Mouse (Mus musculus) embryo, embryonic 11.5 days (tissue): Measurements from ENCODE around the gene Rsph6a.
"Not testable (repeated sequence)": the region's sequence is repeated elsewhere in the genome, so short reads cannot be mapped to it uniquely, and the experiment has no call there.

ENCODE experiments used
- DNase-seq: peaks from one replicate; pipeline ENCODE4 v3.0.0-alpha.2; 2012; ENCODE audit warnings: low read depth, low spot score

The Rsph6a gene

DNA sequence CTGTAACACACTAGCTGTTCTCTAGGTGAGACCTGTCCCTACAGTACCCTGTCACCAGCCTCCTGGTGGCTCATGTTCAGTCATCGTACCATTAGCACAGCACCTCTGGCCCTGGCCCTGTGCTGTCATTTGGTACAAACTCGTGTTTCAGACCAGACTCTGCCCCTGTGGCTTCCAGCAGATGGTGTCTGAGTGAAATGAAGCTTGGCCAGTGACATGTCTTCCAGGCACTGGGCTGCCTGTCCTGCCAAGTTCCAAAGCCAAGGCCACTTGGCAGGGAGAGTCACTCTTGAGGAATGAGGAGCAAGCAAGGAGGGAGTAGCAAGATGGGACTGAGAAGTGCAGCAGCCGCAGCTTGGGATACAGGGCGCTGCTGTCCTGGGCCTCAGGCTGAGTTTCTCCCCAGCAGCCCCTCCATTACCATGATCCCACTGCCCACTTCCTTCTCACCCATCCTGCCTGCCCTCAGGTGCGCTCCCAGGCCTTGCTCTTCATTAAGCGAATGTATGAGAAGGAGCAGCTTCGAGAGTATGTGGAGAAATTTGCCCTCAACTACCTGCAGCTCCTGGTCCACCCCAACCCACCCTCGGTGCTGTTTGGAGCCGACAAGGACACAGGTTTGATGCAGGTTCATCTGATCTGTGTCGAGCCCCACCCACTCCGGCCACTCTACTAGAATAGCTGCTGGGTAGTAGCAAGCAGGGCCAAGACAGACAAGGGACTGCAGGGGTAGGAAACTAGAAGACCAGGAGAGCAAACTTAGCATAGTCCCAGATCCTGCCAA is 8.0 kb upstream of the Rsph6a start:
- DNase-seq = no peak

DNA sequence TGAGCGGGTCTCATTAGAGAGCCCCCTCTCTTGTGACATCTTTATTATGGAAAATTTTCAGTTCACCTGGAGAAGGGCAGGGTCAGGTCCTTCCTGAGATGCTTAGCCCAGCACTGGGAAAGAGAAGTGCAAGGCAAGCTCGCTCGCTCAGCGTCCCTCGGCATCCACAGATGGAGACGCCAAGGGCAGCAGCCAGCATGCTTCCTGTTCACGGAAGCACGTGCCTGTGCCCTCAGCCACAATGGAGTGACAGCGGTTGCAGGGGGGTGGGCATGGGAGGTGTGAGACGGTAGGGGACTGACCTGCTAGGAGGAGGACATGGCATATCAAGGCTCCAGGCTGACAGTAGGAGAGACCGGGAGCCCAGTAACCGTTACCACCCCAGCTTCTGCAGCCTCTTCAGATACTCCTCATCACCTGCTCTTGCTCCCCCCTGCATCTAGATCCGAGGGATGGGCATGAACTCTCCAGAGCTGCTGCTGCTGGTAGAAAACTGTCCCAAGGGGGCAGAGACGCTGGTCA is 6.4 kb upstream of the Rsph6a start:
- no peak for DNase-seq

DNA sequence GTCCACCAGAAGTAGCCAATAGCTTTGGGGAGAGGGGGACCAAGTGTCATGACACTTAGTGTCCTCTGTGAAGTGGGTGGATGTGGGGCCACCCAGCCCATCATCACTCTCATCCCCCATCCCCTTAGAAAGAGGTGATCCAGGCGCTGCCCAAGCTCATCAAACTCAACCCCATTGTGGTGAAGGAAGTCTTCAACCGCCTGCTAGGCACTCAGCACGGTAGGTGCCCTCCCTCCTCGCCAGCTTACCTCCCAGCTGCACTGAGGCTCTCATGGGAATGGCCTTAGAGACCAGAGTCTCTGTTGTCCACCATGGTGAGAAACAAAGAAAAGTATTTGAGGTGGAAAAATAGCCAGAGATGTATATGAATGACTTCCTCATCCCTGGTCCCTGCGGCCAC is 5.2 kb upstream of the Rsph6a start:
- no peak for DNase-seq

DNA sequence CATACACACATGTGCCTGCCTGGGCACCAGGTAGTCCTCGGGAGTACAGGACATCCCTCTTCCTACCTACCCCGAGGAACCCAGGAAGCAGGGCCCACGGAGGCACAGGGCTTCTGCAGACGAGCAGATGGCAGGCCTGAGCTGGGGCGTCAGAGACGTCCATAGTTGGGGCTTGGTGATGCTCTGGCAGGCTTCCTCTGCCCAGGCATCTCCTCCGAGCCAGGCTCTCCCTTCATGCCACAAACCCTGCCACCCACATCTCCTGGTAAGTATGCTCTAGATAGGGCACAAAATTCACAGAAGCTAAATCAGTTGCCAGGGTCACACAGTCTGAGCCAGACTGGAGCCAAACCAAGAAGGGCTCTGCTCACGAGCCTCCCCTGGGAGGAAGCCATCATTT is 4.3 kb upstream of the Rsph6a start:
- DNase-seq = no peak

DNA sequence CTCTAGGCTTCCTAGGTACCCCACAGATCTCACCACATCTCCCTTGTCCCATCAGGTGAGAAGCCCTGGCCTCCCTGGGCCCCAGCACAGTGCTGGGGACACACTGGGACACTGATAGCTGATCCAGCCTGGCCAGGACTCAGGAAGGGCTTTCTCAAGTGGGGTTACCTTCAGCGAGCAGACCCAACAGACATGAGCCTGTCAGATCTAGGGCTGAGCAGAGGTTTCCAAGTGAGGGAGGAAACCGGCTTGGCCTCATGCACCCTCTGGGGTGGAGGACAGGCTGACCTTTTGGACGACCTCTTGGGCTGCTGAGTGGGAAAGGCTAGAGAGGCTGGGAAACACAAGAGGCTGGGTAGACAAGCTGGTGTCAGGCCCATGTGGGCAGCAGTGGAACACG is 3.3 kb upstream of the Rsph6a start:
- DNase-seq = no peak

DNA sequence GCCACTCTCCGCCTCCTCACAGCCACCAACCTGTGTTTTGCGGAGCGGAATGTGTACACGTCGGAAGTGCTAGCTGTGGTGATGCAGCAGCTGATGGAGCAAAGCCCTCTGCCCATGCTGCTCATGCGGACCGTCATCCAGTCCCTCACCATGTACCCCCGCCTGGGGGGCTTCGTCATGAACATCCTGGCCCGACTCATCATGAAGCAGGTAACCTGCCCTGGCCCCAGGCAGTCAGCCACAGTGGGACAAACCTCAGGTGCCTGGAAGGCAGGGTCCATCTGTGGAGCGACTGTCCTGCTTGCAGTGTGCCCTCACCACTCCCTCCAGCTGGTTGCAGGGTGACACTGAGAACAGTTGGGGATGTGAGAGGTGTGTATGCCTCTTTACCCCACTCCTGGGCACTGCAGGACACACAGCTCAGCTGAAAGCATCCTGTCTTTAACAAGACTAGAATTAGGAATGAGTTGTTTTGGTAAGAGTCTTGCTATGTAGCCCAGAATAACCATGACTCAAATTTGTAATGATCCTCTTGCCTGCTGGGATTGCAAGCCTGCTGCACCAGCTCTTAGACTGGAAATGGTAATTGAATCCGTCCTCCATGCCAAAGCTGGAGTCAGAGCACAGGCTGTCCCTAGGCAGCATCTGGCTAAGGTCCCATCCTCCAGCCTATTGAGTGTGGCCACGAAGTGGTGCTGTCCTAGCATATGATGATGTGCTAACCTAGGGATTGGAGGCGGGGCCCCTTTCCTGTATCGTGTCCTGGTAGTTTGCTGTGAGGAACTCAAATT is 1.9 kb upstream of the Rsph6a start:
- no peak for DNase-seq

DNA sequence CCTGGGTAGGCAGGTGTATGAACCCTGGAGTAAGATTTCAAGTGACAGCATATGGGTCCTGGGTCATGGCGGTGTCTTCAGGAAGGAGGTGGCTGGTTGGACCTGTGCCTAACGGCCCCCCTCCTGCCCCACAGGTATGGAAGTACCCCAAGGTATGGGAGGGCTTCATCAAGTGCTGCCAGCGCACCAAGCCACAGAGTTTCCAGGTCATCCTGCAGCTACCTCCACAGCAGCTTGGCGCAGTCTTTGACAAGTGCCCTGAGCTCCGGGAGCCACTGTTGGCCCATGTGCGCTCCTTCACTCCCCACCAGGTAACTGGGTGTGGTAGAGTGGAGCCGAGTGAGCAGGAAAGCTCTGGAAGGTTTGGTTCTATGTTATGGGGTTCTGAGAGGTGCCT is 1.4 kb upstream of the Rsph6a start:
- DNase-seq = no peak

DNA sequence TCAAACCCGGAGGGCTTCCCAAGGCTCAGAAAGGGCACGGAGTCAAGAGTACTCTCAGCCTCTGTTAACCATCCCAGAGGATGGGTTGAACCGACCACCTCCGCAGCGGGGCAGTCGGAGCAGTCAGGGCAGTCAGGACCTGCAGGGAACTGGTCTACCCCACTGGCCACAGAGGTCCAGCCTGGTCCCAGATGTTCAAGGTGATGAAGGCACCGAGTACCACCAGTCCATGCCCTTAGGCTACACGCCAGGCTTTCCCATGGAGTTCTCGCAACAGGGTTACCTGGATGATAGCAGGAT is 237 bp downstream of the Rsph6a start:
- DNase-seq = no peak

DNA sequence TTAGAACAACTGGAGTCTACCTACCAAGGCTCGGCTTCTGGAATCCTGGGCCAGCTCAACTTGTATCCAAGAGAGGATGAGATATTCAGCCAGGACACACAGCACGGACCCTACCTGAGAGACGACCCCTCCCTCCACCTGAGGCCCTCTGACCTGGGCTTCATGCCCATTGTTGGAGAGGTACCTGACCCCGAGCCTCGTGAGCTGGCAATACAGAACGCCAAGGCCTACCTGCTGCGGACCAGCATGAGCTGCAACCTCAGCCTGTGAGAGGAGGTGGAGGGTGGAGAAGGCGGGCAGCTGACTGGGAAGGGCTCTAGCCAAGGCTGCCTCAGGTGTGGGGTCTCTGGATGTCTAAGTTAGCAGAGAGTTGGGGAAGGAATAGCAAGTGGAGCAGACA is 618 bp downstream of the Rsph6a start:
- no peak for DNase-seq

DNA sequence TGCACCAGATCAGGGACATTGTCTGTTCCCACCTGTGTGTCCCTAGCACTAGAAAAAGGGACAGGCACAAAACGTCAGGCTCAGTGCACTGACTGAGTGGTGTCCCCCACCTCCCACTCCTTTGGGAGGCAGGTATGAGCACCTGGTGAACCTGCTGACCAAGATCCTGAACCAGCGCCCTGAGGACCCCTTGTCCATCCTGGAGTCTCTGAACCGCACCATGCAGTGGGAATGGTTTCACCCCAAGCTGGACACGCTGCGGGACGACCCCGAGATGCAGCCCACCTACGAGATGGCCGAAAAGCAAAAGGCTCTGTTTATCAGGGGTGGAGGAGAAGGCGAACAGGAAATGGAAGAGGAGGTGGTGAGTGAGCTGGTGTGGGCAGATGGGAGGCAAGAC is 2.9 kb downstream of the Rsph6a start:
- no peak for DNase-seq

DNA sequence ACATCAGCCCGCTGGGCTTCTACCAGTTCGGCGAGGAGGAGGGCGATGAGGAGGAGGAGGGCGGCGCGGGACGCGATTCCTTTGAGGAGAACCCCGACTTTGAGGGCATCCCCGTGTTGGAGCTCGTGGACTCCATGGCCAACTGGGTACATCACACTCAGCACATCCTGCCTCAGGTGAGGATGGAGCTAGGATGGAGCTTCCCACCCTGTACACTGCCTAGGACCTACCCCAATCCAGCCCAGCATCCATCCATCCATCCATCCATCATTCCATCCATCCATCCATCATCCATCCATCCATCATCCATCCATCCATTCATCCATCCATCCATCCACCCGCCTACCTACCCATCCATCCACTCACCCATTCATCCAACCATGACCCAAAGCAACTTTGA is 11.4 kb downstream of the Rsph6a start:
- no peak for DNase-seq

DNA sequence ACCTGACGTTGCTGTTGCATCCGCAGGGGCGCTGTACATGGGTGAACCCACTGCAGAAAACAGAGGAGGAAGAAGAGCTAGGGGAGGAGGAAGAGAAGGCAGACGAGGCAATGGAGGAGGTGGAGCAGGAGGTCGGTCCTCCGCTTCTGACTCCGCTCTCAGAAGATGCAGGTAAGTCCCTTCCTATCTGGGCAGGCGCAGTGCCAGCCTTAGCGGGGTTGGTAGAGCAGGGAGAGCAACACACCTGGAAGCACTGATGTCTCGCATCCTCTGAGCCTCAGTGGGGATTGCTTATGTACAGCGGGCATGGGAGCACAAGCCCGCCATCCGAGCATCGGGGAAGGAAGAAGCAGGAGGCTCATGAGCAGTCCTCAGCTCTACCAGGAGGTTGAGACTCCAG is 12.6 kb downstream of the Rsph6a start:
- no peak for DNase-seq

DNA sequence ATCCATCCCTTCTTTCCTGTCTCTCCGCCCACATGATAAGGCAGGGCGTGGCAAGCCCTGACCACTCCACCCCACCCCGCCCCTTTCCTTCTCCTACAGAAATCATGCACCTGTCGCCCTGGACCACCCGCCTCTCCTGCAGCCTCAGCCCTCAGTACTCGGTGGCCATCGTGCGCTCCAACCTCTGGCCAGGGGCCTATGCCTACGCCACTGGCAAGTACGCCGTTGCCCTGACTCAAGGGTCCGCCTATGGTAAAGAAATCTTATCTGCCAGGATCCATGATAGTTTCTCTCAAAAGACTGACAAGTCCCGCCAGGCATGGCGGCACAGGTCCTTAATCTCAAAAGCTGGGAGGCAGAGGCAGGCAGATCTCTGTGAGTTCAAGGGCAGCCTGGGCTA is 13.4 kb downstream of the Rsph6a start:
- DNase-seq = no peak

DNA sequence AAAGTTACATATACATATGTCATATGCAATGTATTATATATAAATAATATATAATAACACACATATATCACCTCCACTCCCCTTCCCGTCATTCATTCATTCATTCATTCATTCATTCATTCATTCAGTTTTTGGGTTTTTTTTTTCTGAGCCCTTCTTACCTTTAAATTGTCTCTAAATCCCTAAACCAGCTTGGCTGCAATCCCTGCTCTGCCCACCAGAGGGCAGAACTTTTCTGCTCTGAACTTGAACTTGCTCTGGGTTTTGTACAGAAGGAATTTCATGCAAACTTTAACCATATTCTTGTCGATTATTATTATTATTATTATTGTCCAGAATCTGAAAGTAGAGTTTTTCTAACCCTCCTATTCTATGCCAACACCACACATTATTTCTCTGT is 14.2 kb downstream of the Rsph6a start:
- peak; percentile 52 for DNase-seq

DNA sequence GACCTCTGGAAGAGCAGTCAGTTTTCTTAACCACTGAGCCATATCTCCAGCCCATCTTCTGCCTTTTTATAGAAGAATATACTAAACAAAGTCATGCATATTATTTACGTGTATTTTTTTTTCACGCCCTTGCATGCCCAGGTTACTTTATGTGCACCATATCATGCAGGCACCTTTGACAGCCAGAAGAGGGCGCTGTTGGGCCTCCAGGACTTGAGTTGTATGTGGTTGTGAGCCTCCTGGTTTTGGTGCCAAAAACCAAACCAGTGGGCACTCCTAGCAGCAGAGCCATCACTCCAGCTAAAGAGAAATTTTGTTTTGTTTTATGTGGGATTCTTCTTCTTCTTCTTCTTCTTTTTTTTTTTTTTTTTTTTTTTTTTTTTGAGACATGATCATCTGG is 15.0 kb downstream of the Rsph6a start:
- no peak for DNase-seq

DNA sequence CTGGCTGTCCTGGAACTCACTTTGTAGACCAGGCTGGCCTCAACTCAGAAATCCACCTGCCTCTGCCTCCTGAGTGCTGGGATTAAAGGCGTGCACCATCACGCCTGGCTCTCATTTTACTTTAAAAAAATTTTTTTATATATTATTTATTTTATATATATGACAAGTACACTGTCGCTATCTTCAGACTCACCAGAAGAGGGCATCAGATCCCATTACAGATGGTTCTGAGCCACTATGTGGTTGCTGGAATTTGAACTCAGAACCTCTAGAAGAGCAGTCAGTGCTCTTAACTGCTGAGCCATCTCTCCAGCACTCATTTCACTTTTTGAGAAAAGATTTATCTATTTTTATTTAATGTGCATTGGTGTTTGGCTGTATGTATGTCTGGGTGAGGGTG is 16.5 kb downstream of the Rsph6a start:
- not testable (repeated sequence) for DNase-seq

DNA sequence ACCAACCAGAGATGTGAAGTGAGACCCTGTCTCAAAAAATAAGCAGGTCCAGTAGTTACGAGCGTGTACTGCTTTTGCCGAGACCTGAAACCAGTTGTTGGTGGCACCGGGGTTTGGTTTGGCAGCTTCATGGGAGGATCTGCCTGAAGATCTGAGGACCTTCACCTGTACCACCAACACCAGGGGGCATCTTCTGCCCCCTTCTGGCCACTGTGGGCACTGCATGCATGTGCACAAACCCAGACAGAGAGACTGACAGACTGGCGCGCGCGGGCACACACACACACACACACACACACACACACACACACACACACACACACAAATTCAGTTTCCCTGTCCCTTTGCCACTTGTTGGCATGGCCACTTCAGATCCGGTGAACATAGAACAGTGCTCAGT is 19.0 kb downstream of the Rsph6a start:
- DNase-seq = no peak

DNA sequence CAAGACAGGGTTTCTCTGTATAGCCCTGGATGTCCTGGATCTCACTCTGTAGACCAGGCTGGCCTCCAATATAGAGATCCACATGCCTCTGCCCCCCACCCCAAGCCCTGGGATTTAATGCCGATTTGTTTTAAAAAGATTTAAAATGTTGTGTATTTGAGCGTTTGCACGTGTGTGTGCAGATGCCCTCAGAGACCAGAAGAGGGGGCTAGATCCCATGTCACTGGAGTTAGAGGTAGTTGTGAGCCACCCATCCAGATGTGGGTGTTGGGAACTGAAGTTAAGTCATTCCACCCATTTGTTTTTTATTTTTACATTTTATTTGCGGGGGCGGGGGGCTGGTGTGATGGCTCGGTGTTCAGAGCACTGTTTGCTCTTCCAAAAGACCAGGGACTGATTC is 20.0 kb downstream of the Rsph6a start:
- DNase-seq = no peak

DNA sequence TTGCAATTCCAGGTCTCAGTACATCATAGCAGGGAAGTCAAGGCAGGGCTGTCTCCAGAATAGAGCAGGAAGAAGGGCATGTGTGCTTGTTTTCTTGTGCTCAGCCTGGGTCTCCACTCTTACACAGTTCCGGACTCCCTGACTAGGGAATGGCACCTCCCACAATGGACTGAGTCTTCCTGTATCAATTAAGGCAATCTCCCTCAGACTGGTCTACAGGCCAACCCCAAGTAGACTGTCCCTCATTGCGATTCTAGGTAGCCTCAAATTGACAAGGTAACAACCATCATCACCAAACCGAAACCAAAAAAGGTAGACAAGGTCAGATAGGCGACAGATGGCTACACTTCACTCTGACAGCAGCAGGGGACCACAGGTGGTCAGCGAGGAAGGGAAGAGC is 20.7 kb downstream of the Rsph6a start:
- no peak for DNase-seq

DNA sequence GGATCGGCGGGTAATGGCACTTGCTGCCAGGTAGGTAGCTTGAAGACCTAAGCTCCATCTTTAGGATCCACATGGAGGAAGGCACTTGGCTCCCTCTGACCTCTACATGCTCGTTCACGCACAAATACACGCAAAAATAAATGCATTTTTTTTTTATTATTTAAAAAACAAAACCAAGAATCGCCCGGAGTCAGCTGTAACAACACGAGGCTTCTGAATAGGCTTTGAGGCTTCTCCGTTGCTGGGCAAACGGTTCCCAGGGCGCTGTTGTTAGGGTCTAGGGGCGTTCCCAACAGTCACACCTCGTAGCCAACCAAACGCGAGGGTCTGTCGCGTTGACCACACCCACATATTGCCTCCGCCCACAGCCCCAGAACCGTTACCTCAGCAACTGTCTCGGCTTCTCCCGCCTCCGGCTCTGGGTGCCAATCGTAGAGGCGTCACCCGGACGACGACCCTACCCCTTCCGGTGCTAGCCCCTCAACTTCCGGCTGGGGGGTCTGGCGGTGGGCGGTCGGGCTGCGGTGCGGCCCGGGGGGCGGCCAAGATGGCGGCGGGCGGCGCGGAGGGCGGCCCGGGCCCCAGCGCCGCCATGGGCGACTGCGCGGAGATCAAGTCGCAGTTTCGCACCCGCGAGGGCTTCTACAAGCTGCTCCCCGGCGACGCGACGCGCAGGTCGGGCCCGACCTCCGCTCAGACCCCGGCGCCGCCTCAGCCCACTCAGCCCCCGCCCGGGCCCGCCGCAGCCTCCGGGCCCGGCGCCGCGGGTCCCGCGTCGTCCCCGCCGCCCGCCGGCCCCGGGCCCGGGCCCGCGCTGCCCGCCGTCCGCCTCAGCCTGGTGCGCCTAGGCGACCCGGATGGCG is 21.5 kb downstream of the Rsph6a start, which contains the start of gene Dmwd:
Gene Dmwd (plus strand): TSS at position 505 of the 863 bp plus-strand sequence.
- peak; percentile 97 for DNase-seq

DNA sequence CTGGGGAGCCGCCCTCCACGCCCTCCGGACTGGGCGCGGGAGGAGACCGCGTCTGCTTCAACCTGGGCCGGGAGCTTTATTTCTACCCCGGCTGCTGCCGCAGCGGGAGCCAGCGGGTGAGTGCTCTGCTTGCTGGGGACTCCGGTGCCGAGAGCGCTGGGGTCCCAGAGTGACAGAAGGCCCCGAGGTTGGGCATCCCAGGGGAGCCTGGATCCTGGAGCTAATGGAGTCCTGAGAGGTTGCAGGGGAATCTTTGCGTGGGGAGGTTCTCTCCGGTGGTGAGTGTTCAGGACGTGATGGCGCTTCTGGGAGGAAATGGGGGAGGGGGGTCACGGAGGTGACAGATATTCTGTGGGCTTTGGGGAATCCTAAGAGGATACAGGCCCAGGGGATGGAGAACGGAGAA is 22.1 kb downstream of the Rsph6a start:
- no peak for DNase-seq

DNA sequence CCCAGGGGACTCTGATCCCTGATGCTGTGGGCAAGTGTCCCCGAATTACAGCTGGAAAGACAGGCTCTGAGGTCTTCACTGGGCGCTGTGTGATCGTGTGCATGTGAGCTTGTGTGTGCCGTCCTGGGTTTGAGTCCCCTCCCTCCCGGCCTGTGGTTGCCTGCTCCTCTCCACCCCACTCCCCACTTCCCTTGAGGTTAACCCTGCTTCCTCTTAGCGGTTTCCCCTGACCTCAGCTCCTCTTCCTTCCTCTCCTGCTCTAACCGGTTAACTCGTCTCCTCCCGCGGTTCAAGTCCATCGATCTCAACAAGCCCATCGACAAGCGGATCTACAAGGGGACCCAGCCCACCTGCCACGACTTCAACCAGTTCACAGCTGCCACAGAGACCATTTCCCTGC is 23.3 kb downstream of the Rsph6a start:
- DNase-seq = no peak
